Mouse (Mus musculus) liver, adult (tissue): ENCODE results near the gene Polr3a.
A peak's percentile ranks its signal among the peaks of the same experiment; 100 is the strongest.

Experiments
- GATA4 ChIP-seq: IDR thresholded peaks from 2 replicates; pipeline ENCODE4 v1.6.1; 2014; ENCODE audit warnings: mild to moderate bottlenecking, low read length; ENCODE audit not compliant: insufficient replicate concordance

Polr3a gene

DNA sequence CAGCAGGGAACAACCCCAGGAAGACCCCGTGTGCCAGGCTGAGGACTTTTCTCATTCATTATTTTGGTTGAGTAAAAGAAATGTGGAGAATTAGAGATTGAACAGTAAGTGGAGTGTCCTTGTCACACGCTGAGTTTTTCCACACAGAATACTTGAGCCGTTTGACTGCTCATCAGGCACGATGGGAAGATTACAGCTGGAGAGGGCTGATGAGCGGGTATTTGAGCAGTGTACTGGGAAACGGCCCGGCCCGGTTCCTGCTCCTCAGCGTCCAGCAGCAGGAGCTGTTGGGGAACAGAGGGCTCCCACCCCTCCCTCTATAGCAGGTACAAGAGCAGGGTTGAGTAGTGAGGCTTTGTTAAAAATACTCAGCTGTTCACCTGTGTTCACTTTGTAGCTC, 12.6 kb upstream of the Polr3a start:
- TF ChIP-seq GATA4 = no peak

DNA sequence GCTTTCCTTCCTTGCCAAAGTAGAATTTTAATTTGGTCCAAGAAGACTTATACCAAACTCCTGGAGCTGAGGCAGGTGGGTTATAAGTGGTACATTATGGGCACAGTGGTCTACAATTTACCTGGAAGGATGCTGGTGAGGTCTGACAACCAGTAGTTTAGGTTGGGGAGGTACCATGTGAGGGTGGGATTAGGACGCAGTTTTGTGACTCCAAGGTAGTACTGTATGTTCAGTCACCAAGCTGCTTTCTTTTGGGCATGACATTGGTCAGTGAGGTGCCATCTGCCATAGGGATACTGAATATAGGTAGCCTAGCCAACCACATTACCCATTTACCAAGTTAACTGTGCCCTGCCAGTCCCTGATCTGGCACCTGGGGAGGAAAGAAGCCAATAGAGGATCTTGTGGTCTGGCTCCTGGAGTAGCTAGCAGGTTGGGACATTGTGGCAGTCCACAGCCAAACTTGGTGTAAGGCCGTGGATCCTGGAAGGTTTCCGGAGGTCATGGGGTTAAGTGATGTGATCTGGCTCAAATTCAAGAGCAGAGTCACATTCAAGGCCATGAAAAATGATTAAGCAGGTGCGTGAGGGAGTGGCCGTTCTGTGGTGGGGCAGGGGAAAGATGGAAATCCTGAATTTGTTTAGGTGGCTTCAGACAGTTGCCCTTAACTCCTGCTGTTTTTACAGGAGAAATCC, 11.8 kb upstream of the Polr3a start:
- TF ChIP-seq GATA4 = no peak

DNA sequence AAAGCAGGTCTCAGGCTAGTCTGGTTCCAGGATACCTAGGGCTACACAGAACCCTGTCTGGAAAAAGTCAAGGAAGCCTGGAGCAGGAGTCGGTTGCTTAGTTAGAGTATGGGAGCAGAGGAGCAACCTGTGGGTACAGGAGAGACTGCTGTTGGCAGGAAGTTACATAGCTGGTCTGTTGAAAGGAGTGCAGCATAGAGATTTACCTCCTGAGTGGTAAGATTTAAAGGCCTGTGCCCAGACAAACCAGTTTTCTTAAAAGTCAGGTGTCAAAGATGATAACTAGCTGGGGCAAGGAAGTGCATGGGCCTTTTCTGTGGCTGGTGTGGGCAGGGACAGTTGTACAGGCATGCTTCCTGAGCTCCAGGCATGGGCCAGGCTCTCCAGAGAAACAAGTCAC, 10.6 kb upstream of the Polr3a start:
- TF ChIP-seq GATA4 = no peak

DNA sequence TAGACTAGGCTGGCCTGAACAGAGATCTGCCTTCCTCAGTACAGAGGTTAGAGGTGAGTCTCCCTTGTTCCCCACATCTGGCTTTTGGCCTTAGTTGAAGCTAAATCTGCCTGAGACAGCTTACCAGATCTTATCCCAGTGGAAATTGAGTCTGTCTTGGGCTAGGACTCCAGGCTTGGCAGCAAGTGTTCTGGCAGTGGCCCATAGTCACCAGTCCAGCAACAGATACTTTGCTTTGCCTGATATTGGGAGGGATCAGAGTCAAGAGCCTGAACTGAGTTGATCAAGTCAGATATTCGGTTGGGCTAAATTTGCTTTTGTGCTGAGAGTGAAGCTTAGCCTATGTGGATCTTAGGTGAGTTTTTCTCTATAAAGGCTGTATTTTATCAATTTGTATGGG, 9.6 kb upstream of the Polr3a start:
- no peak for TF ChIP-seq GATA4

- TF ChIP-seq GATA4 = no peak
These were observed 6.4 kb upstream of the Polr3a start for GRCm38 (mm10) chr14:24493256-24493655.

DNA sequence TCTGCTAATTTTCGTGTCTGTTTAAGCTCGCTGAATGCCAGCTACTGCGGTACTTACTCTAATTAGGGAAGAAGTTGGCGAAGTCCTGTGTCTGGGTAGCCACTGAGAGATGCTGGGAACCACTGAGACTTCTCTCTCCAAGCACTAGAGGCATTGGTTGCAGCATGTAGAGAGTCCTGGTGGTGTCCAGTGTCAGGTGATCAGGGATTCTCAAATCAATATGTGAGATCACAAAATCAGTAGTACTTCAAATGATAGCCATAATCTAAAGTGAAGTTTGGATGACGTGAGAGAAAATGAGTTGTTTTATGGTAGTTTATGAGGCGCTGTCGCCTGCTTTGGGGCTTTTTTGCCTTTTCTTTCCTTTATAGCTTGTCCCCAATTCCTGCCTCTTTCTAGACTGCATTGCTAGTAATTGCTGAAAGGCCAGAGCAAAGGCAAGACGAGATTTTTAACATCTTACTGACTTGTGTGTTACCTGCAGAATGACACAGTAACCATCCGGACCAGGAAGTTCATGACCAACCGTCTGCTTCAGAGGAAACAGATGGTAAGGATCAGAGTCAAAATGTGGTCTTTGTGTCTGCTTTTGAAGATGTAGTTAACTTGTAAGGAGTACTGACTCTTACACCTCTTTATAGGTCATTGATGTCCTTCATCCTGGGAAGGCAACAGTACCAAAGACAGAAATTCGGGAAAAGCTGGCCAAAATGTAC, 4.6 kb upstream of the Polr3a start:
- TF ChIP-seq GATA4 = no peak

GRCm38 (mm10) chr14:24490468-24491265, 3.8 kb upstream of the Polr3a start:
- TF ChIP-seq GATA4 = peak; percentile 29; the same call in 1 of the 2 replicates

DNA sequence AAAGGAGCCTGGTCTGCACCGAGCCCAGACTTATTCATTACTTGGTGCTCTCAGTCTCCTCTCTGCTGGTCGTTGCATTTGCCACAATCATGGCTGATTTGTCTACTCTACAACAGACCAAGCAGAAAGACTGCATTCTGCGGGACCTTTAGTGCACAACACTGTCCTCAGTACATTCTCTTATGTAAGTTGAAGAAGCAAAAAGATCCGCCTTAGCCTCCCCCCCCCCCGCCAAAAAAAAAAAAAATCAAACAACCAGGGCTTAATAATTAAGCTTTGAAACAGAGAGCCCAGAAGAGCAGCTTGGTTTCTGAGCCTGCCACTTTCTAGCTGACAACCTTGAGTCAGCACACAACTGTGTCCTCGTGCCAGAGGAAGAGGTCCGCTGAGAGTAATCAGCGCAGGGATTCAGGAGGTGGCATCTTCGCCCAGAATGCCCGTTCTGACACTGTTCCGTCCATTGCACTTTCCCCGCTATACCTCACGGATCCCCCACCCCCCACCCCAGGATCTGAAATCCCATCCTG, 554 bp downstream of the Polr3a start:
- no peak for TF ChIP-seq GATA4

DNA sequence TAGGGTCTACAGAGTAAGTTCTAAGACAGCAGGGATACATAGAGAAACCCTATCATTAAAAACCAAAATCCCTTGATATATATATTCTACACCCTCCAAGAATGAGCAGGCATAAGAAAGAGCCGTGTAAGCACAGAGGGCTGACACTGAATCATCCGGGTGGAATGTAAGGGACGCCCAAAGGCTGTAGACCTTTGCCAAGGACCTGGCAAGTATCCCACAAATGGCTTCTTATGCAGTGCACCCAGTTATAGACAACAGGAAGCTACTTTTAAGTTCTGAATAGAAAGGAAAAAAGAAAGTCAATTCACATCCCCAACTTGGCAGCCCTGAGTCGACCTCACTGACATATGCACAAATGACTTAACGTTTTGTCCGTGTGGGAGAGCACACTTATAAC, 18.1 kb downstream of the Polr3a start:
- no peak for TF ChIP-seq GATA4

- no peak for TF ChIP-seq GATA4
These were observed 28.7 kb downstream of the Polr3a start for GRCm38 (mm10) chr14:24458191-24458590.
